Mouse (Mus musculus): ENCODE data around the gene Alad.

DNA sequence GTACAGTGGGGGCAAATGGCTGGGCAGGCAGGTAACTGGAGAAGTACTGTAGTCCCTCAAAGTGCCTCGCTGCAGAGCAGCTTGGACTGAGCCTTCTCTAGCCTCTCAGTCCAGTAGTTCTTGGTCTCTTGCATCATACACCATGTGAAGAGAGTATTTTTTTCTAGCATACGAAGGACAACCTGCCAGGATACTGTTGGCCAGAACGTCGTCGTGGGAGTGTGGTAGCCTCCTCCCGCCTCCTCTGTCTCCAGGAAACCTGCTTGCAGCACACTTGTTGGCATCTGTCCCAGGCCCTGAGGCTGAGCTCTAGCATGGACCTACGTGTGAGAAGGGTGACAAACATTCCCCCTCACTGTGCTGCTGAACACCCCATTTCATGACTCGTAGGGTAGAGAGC lies 22.9 kb downstream of the Alad start:
- TF ChIP-seq POLR2A (IDR thresholded peaks at IDR 0.05; ENCODE audit: insufficient read depth, low read depth, low read length) = no peak
- TF ChIP-seq CTCF (IDR thresholded peaks at IDR 0.05; ENCODE audit: insufficient read depth, low read depth, low read length) = no peak

Data from olfactory bulb, adult 2 months (tissue).